Mouse (Mus musculus) liver, adult 2 months (tissue): Measurements from ENCODE around the gene Wbp1.

Experiments used
- CTCF ChIP-seq: fragments of 200-500 bp; IDR thresholded peaks from 2 replicates; pipeline ENCODE4 v1.5.1; 2011; ENCODE audit warnings: low read depth, low read length, control low read depth
- POLR2A ChIP-seq: fragments of 200-500 bp; IDR thresholded peaks from 2 replicates; pipeline ENCODE4 v1.6.1; 2011; ENCODE audit warnings: low read length, control low read depth; ENCODE audit not compliant: insufficient read depth; ENCODE audit errors: extremely low read depth

GRCm38 (mm10) chr6:83101688-83102556, 19.4 kb downstream of the Wbp1 start:
- TF ChIP-seq POLR2A (no peak), CTCF (peak; percentile 45; the same call in 1 of the 2 replicates)
